ENCODE assay signal across 22 mouse cellular contexts in the genomic region with DNA sequence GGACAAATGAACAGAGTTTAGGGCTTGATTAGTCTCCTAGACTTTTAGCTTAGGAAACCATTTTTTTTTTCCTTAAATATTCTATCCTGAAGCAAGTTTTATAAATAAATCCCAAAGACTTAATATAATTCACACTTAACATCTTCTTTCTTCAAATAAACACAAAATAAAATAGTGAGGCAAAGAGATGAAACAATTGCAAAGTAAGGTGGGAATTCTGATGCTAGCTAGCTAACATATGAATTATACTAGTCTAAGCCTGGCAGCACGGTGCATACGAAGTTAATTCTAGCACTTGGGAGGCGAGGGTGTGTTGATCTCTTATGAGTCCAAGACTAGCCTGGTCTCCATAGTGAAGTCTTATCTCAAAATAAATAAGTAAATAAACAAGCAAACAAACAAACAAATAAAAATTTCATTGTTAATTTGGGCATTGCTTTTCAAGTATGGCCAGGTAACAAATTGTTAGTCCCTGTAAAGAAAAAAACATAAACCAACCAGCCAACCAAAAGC. TPM values are rescaled to one million over a fixed set of nuclear protein-coding genes. Genes with fewer than 3 reads are reported as not detected.
A peak's percentile ranks its signal among the peaks of the same experiment; 100 is the strongest.
DNase-seq lines count a peak whose midpoint lies in the region; ATAC-seq and TF ChIP-seq lines count a peak whose summit lies in the region.
"Had no signal": no experiment of that assay in that cellular context is flagged by ENCODE, and none has a peak within 500 bp of the region (broad histone marks: within the 10 kb centered on the region; RNA-seq: fewer than 3 reads in every experiment).

No protein-coding gene starts in this region.

- peak; percentile 46 for DNase-seq in CD4-positive helper T cell, adult 2 months (ENCODE audit: low read depth, low spot score)
- no peak for DNase-seq in cerebellum, adult 18-20 months
- DNase-seq in midbrain, embryonic 11.5 days (ENCODE audit: low spot score, missing footprints): no peak
- DNase-seq: adrenal gland, postnatal 14 days; cerebellum, adult 8-10 months; forebrain, postnatal 0 days; heart, adult 18-20 months; heart, postnatal 4 days; kidney, adult 8-10 months; kidney, postnatal 36 days; retina, postnatal 1 day; right cerebral cortex, postnatal 4 days; thymus, adult 2 months had no signal

- no peaks in the 10 kb centered on the region for H3K9me3 ChIP-seq in intestine, postnatal 0 days (ENCODE audit: control insufficient read depth)
- H3K9me3 ChIP-seq in intestine, embryonic 15.5 days: no peaks in the 10 kb centered on the region
- no peaks in the 10 kb centered on the region for H3K9me3 ChIP-seq in midbrain, embryonic 11.5 days (ENCODE audit: control insufficient read depth, low read length)
- H3K9me3 ChIP-seq: embryonic facial prominence, embryonic 13.5 days; limb, embryonic 13.5 days; lung, embryonic 15.5 days; neural tube, embryonic 15.5 days had no signal

- no peak overlapping the region for H3K4me3 ChIP-seq in intestine, postnatal 0 days (ENCODE audit: low read depth, low read length)
- no peak overlapping the region for H3K4me3 ChIP-seq in intestine, embryonic 15.5 days (replicated peaks)
- H3K4me3 ChIP-seq in bone marrow macrophage, adult 2 months (ENCODE audit: insufficient read depth, low read length): peak overlapping the region; percentile 70; the same call in 1 of the 2 replicates
- H3K4me3 ChIP-seq in small intestine, adult 2 months (ENCODE audit: low read depth, low read length): no peak overlapping the region
- H3K4me3 ChIP-seq in midbrain, embryonic 11.5 days (ENCODE audit: low read depth, low read length): no peak overlapping the region
- H3K4me3 ChIP-seq: embryonic facial prominence, embryonic 13.5 days; limb, embryonic 13.5 days; lung, embryonic 15.5 days; neural tube, embryonic 15.5 days had no signal

- peak overlapping the region; percentile 11; the same call in 1 of the 2 replicates for H3K27ac ChIP-seq in intestine, postnatal 0 days (ENCODE audit: low read depth, low read length)
- H3K27ac ChIP-seq in intestine, embryonic 15.5 days: no peak overlapping the region
- H3K27ac ChIP-seq in bone marrow macrophage, adult 2 months (ENCODE audit: insufficient read depth, low read depth, low read length): peak overlapping the region; percentile 96
- peak overlapping the region; percentile 99 for H3K27ac ChIP-seq in small intestine, adult 2 months (ENCODE audit: insufficient read depth, low read depth, low read length)
- no peak overlapping the region for H3K27ac ChIP-seq in midbrain, embryonic 11.5 days (ENCODE audit: low read depth, low read length)
- H3K27ac ChIP-seq: embryonic facial prominence, embryonic 13.5 days; limb, embryonic 13.5 days; lung, embryonic 15.5 days; neural tube, embryonic 15.5 days had no signal

- TF ChIP-seq POLR2A in bone marrow macrophage, adult 2 months (IDR thresholded peaks at IDR 0.05; ENCODE audit: borderline replicate concordance, low read depth, low read length): no peak
- TF ChIP-seq POLR2A in small intestine, adult 2 months (IDR thresholded peaks at IDR 0.05; ENCODE audit: low read depth, low read length): no peak

- no peaks in the 10 kb centered on the region for H3K27me3 ChIP-seq in intestine, postnatal 0 days (replicated peaks; ENCODE audit: control insufficient read depth, insufficient read depth, low read length)
- H3K27me3 ChIP-seq in intestine, embryonic 15.5 days (replicated peaks): no peaks in the 10 kb centered on the region
- no peaks in the 10 kb centered on the region for H3K27me3 ChIP-seq in small intestine, adult 2 months (ENCODE audit: control insufficient read depth, insufficient read depth, low read length)
- H3K27me3 ChIP-seq in midbrain, embryonic 11.5 days (ENCODE audit: control insufficient read depth, insufficient read depth, low read length): no peaks in the 10 kb centered on the region
- H3K27me3 ChIP-seq: embryonic facial prominence, embryonic 13.5 days; limb, embryonic 13.5 days; lung, embryonic 15.5 days; neural tube, embryonic 15.5 days had no signal

- 77% methylated on average over 3 of the region's 3 CpGs for WGBS in intestine, postnatal 0 days
- 85% methylated on average over 3 of the region's 3 CpGs for WGBS in intestine, embryonic 15.5 days
- 38% methylated on average over 3 of the region's 3 CpGs for WGBS in small intestine, adult 2 months
- WGBS in midbrain, embryonic 11.5 days: 91% methylated on average over 3 of the region's 3 CpGs

- no peaks in the 10 kb centered on the region for H3K36me3 ChIP-seq in intestine, postnatal 0 days (ENCODE audit: control insufficient read depth, insufficient read depth)
- no peaks in the 10 kb centered on the region for H3K36me3 ChIP-seq in intestine, embryonic 15.5 days
- peaks cover 23% of the 10 kb centered on the region for H3K36me3 ChIP-seq in small intestine, adult 2 months (ENCODE audit: control insufficient read depth, insufficient read depth, low read length)
- H3K36me3 ChIP-seq in midbrain, embryonic 11.5 days (ENCODE audit: control insufficient read depth, insufficient read depth, low read length): no peaks in the 10 kb centered on the region
- H3K36me3 ChIP-seq: lung, embryonic 15.5 days; neural tube, embryonic 15.5 days had no signal

- ATAC-seq in intestine, postnatal 0 days: no peak
- ATAC-seq in intestine, embryonic 15.5 days: no peak
- ATAC-seq in midbrain, embryonic 11.5 days (ENCODE audit: low FRiP score): no peak
- ATAC-seq: forebrain, postnatal 0 days; hindbrain, embryonic 16.5 days had no signal

- no peak for TF ChIP-seq CTCF in intestine, postnatal 0 days (IDR thresholded peaks at IDR 0.05; ENCODE audit: low read depth)
- no peak for TF ChIP-seq CTCF in bone marrow macrophage, adult 2 months (IDR thresholded peaks at IDR 0.05; ENCODE audit: low read depth, low read length)
- no peak for TF ChIP-seq CTCF in small intestine, adult 2 months (IDR thresholded peaks at IDR 0.05; ENCODE audit: extremely low read depth, insufficient read length, insufficient replicate concordance, low read depth, low read length)

- peak overlapping the region; percentile 59; the same call in 1 of the 2 replicates for H3K4me2 ChIP-seq in intestine, postnatal 0 days (replicated peaks; ENCODE audit: low read depth)
- no peak overlapping the region for H3K4me2 ChIP-seq in intestine, embryonic 15.5 days (replicated peaks)
- no peak overlapping the region for H3K4me2 ChIP-seq in midbrain, embryonic 11.5 days
- H3K4me2 ChIP-seq: embryonic facial prominence, embryonic 13.5 days; limb, embryonic 13.5 days; neural tube, embryonic 15.5 days had no signal

- no peak overlapping the region for H3K9ac ChIP-seq in intestine, postnatal 0 days (ENCODE audit: low read depth, low read length)
- no peak overlapping the region for H3K9ac ChIP-seq in intestine, embryonic 15.5 days
- H3K9ac ChIP-seq in midbrain, embryonic 11.5 days (ENCODE audit: low read length): no peak overlapping the region
- H3K9ac ChIP-seq: embryonic facial prominence, embryonic 13.5 days; forebrain, postnatal 0 days; limb, embryonic 13.5 days; lung, embryonic 15.5 days; neural tube, embryonic 15.5 days had no signal

- peaks cover 7% of the 10 kb centered on the region; the same call in 1 of the 2 replicates for H3K4me1 ChIP-seq in intestine, postnatal 0 days (replicated peaks; ENCODE audit: control insufficient read depth, insufficient read depth, low read length)
- peaks cover 18% of the 10 kb centered on the region for H3K4me1 ChIP-seq in intestine, embryonic 15.5 days (replicated peaks)
- H3K4me1 ChIP-seq in bone marrow macrophage, adult 2 months (ENCODE audit: control insufficient read depth, insufficient read depth, low read length): peaks cover 33% of the 10 kb centered on the region
- H3K4me1 ChIP-seq in small intestine, adult 2 months (ENCODE audit: control insufficient read depth, insufficient read depth, insufficient read length, low read length): peaks cover 16% of the 10 kb centered on the region
- peaks cover 8% of the 10 kb centered on the region; the same call in 1 of the 2 replicates for H3K4me1 ChIP-seq in midbrain, embryonic 11.5 days (ENCODE audit: control insufficient read depth, insufficient read depth, low read length)

RNA-seq across cellular contexts. Expression of gene Tubd1, which starts 38.6 kb away (rescaled TPM):
- 4.7 and 5.9 TPM in 2 replicates for polyA plus RNA-seq in intestine, postnatal 0 days (2015; fragmentation: Nextera tagmentation; extraction: Ambion mirVana)
- polyA plus RNA-seq in intestine, embryonic 15.5 days (2015; fragmentation: Nextera tagmentation; extraction: Ambion mirVana): 11.6 and 11.8 TPM in 2 replicates
- polyA plus RNA-seq in bone marrow macrophage, adult 2 months (2012; ENCODE audit: insufficient read depth, insufficient read length, missing spikeins): 6.2 and 6.9 TPM in 2 replicates
- 0.93 and 1.2 TPM in 2 replicates for polyA plus RNA-seq in small intestine, adult 2 months (2012; rRNA removed)
- 11.2 and 15.1 TPM in 2 replicates for polyA plus RNA-seq in midbrain, embryonic 11.5 days (2014; fragmentation: Nextera tagmentation; extraction: Ambion mirVana)

RNA-seq across cellular contexts. Expression of gene Rps6kb1, which starts 38.8 kb away (rescaled TPM):
- polyA plus RNA-seq in intestine, postnatal 0 days (2015; fragmentation: Nextera tagmentation; extraction: Ambion mirVana): 37.9 and 39.9 TPM in 2 replicates
- 54.6 and 63.6 TPM in 2 replicates for polyA plus RNA-seq in intestine, embryonic 15.5 days (2015; fragmentation: Nextera tagmentation; extraction: Ambion mirVana)
- 30.9 and 33.0 TPM in 2 replicates for polyA plus RNA-seq in bone marrow macrophage, adult 2 months (2012; ENCODE audit: insufficient read depth, insufficient read length, missing spikeins)
- 1.5 and 3.9 TPM in 2 replicates for polyA plus RNA-seq in small intestine, adult 2 months (2012; rRNA removed)
- polyA plus RNA-seq in midbrain, embryonic 11.5 days (2014; fragmentation: Nextera tagmentation; extraction: Ambion mirVana): 54.1 and 62.2 TPM in 2 replicates

Comparison
In these comparisons a context has a peak if more than half of its experiments do, and no peak if none do; other contexts are left out.
1. H3K27ac ChIP-seq: peak in intestine, postnatal 0 days (single experiment), bone marrow macrophage, adult 2 months (single experiment) and small intestine, adult 2 months (single experiment); none in intestine, embryonic 15.5 days (single experiment) and midbrain, embryonic 11.5 days (single experiment).